Mouse (Mus musculus): Measurements from ENCODE around the gene Oip5. TPM values are rescaled to one million over a fixed set of nuclear protein-coding genes. Genes with fewer than 3 reads are reported as not detected.
"Not testable (repeated sequence)": the region's sequence is repeated elsewhere in the genome, so short reads cannot be mapped to it uniquely, and the experiment has no call there.

Oip5 gene
- 6.6 and 7.5 TPM in 2 replicates for polyA plus RNA-seq (2015; fragmentation: Nextera tagmentation; extraction: Ambion mirVana)

DNA sequence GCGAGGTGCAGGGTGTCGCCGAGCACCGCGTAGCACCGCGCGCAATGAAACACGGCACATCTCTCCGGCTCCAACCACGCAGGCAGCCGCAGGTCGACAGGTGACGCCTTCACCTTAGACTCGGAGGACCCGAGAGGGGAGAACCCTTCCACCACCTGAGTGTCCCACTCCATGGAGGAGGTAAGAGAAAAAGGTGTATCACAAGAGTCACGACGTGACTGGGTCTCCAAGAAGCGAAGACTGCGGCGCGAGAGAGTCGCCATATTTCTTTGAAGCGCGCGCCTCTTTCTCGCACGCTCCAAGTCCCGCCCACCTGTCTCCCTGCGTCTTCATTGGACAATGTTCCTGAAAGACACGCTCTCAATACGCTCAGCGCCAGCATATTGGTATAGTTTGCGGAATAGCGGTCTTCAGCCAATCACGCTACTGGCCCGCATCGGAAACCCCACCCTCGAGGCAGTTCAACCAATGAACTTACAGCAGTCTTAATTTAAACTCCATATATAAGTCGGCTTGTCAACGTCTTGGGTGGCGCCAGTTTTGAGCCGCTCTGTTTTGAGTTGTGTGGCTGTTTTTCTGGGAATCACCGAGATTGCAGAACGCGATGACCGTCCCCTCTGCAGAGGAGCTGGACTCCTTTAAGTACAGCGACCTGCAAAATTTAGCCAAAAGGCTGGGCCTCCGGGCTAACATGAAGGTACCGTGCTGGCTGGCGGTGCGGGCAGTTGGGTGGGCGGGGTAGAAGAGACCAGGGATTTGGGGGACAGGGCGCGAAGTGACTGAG, at the start of gene Oip5, which contains the start of gene Nusap1:
TSS of gene Oip5 (minus strand) at position 271 of the 784 bp plus-strand sequence.
TSS of gene Nusap1 (plus strand) at position 100 of the 784 bp plus-strand sequence.
- Histone ChIP-seq H3K27me3 (no peaks in the 10 kb centered on the region), H3K27ac (replicated peaks) (no peak within 1 kb of the TSS)

DNA sequence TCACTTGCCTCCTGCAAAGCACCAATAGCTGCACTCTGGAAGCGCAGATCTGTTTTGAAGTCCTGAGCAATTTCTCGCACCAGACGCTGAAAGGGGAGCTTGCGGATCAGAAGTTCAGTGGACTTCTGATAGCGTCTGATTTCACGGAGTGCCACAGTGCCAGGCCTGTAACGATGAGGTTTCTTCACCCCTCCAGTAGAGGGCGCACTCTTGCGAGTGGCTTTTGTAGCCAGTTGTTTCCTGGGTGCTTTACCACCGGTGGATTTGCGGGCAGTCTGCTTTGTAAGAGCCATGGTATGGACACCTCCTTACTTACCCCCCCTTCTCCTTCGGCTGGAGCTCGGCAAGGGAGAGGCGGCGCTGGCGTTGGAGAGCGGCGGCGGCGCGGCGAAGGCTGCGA, 47.5 kb upstream of the Oip5 start:
- peaks cover 13% of the 10 kb centered on the region for H3K4me1 ChIP-seq (replicated peaks)
- H3K4me2 ChIP-seq; H3K36me3 ChIP-seq; ATAC-seq (ENCODE audit: low FRiP score, low read depth); H3K9me3 ChIP-seq; H3K27ac ChIP-seq (replicated peaks); H3K9ac ChIP-seq; H3K27me3 ChIP-seq; H3K4me3 ChIP-seq: not testable (repeated sequence)
- WGBS: 74% methylated on average over 22 of the region's 23 CpGs

More for the DNA sequence above, at the start of gene Oip5, which contains the start of gene Nusap1:
- Histone ChIP-seq H3K9me3 (no peaks in the 10 kb centered on the region), H3K4me3 (peak within 1 kb of the TSS; percentile 56), H3K4me2 (peak within 1 kb of the TSS; percentile 96), H3K4me1 (replicated peaks) (peaks cover 11% of the 10 kb centered on the region), H3K9ac (peak within 1 kb of the TSS; percentile 46), H3K36me3 (no peaks in the 10 kb centered on the region)
- peak; percentile 100 for ATAC-seq (ENCODE audit: low FRiP score, low read depth)
- under 1% methylated on average over 55 of the region's 55 CpGs for WGBS

DNA sequence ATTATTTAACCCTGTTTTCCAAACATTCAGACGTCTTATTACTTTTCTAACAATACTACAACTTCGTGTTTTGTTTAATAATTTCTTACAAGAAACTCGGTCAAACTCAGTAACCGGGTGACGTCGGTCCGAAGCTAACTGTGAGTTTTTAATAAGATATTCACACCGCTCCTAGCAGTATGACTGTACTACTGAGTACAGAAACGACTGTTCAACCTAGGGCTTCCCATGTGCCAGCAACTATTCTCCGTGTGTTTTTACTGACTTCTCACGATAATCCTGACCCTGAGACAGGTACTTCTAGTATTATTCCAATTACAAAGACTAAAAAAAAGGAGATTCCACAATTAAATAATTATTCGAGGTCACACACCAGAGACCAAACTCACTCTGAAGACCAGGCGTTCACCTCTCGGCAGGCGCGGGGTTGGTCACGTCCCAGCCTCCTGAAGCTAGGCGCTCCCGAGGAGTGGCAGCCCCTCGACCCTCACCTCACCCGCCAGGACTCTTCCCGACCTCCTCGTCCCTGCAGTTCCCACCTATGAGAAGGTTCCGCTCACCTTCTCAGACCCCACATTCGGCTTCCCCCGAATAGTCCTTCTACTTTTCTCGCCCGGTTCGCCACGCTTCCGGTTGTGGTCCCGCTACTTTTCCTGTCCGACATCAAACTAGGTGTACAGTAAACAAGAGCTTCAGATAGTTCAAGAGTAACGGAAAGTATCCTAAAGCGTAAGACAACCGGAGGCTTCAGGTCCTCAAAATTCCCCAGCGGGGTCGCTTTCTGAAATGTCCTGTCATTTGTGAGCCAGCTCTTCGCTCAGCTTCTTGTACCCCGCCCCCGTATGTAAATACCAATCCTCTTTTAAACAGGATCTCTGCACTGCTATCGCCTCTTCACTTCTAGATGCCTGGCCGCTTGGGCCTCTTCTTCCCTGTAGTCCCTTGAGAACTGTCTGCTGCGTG, 44.2 kb upstream of the Oip5 start, which contains the start of gene Ndufaf1:
TSS of gene Ndufaf1 (minus strand) at position 608 of the 963 bp plus-strand sequence.
- H3K4me3 ChIP-seq: peak within 1 kb of the TSS; percentile 94
- H3K4me1 ChIP-seq (replicated peaks): peaks cover 13% of the 10 kb centered on the region
- WGBS: 2% methylated on average over 44 of the region's 44 CpGs
- H3K36me3 ChIP-seq: peaks cover 19% of the 10 kb centered on the region
- peak within 1 kb of the TSS; percentile 83 for H3K4me2 ChIP-seq
- H3K27ac ChIP-seq (replicated peaks): 0 out of 2 replicates have a peak within 1 kb of the TSS, but pooled peaks have one; percentile 44
- no peaks in the 10 kb centered on the region for H3K9me3 ChIP-seq
- H3K9ac ChIP-seq: peak within 1 kb of the TSS; percentile 88
- no peaks in the 10 kb centered on the region for H3K27me3 ChIP-seq
- ATAC-seq (ENCODE audit: low FRiP score, low read depth): peak; percentile 85

DNA sequence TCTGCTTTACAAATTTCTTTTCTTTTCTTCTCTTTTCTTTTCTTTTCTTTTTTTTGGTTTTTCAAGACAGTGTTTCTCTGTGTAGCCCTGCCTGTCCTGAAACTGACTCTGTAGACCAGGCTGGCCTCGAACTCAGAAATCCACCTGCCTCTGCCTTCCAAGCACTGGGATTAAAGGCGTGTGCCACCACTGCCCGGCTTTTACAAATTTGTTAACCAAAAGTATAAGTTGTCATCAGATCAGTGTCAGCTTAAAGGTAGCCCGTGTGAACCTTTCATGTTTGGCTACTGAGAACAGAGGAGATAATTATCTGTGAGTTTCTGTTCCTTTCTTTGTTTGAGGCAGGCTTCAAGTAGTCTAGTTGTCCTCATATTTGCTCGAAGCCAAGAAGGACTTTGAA, 26.0 kb upstream of the Oip5 start:
- WGBS: 92% methylated on average over 5 of the region's 5 CpGs
- H3K27me3 ChIP-seq: no peaks in the 10 kb centered on the region
- H3K9me3 ChIP-seq: no peaks in the 10 kb centered on the region
- H3K4me3 ChIP-seq: no peak overlapping the region
- H3K27ac ChIP-seq (replicated peaks): no peak overlapping the region
- no peaks in the 10 kb centered on the region for H3K36me3 ChIP-seq
- no peaks in the 10 kb centered on the region for H3K4me1 ChIP-seq (replicated peaks)
- H3K4me2 ChIP-seq: no peak overlapping the region
- ATAC-seq (ENCODE audit: low FRiP score, low read depth): no peak
- H3K9ac ChIP-seq: no peak overlapping the region

DNA sequence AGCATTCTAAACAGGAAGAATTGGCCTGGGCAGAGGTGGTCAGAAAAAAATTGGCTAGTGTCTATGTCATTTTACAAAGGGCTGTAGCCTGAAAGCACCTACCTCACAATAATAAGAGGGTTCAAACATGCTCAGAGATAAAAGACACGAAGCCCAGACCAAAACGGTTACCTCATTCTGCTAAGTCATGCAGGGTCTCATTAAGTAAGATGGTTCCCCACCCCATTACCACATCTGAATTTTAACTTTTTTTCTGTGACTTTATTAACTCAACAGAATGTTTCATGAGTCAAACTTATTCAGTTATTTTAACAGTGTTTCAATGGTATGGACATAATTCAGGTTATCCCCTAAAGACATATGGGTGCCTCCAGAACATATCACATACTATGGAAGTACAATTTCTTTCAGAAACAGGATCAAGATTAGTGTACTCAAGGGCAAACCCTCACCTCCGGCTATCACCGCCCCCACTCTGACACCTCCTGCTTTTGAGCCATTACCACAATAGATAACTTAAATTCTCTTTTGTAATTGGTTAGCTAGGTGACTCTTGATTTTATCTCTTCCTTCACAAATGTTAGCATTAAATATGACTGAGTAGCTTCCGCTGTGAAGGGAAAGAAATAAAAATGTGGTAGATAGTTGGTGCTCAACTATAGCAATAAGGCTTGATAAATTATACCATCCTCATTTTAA, 23.1 kb upstream of the Oip5 start:
- H3K27me3 ChIP-seq: no peaks in the 10 kb centered on the region
- 99% methylated on average over 5 of the region's 5 CpGs for WGBS
- no peak overlapping the region for H3K9ac ChIP-seq
- no peaks in the 10 kb centered on the region for H3K4me1 ChIP-seq (replicated peaks)
- no peak overlapping the region for H3K4me3 ChIP-seq
- H3K9me3 ChIP-seq: no peaks in the 10 kb centered on the region
- H3K27ac ChIP-seq (replicated peaks): no peak overlapping the region
- H3K4me2 ChIP-seq: no peak overlapping the region
- ATAC-seq (ENCODE audit: low FRiP score, low read depth): no peak
- H3K36me3 ChIP-seq: no peaks in the 10 kb centered on the region

DNA sequence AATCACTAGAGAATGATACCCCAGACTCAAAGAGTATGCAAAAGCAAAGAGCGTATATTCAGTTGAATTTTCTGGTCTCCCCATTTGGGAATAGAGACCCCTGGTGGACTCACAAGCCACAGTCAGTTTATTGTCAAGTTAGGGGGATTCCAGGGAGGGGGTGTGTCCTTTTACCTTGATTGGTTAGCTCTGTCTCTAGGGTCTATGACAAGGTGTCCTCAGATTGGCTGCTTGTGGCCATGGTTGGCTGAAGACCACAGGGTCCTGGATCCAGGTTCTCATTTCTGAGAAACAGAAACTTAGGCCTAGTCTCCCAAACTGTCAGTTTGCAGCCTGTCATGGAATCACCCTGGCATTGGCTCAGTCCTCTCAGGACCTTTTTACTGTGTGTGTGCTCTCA, 18.5 kb upstream of the Oip5 start:
- Histone ChIP-seq H3K36me3 (no peaks in the 10 kb centered on the region), H3K27me3 (no peaks in the 10 kb centered on the region), H3K4me3 (no peak overlapping the region), H3K9ac (no peak overlapping the region), H3K27ac (replicated peaks) (no peak overlapping the region), H3K4me2 (no peak overlapping the region), H3K4me1 (replicated peaks) (no peaks in the 10 kb centered on the region), H3K9me3 (no peaks in the 10 kb centered on the region)
- 74% methylated on average over 1 of the region's 1 CpGs for WGBS
- ATAC-seq (ENCODE audit: low FRiP score, low read depth): no peak

DNA sequence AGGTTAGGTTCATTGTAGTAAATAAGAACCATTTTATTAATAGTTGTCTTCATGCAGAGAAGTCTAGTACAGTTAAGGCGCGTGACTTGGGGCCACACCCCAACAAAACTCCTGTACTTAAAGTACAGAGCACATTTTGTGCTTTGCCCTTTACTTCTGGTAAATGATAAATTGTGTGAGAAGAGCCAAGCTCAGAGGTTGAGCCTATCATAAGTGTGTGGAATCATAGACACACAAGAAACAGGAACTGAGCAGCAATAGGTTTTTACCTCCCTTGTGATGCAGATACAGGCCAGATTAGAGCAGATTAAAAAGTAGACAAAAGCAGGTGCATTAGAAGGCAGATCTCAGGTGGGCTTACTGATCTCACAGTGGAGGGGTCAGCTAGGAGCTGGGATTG, 3.0 kb upstream of the Oip5 start:
- no peaks in the 10 kb centered on the region for H3K27me3 ChIP-seq
- H3K27ac ChIP-seq (replicated peaks): no peak overlapping the region
- ATAC-seq (ENCODE audit: low FRiP score, low read depth): no peak
- H3K4me3 ChIP-seq: no peak overlapping the region
- no peak overlapping the region for H3K9ac ChIP-seq
- 99% methylated on average over 2 of the region's 2 CpGs for WGBS
- no peaks in the 10 kb centered on the region for H3K9me3 ChIP-seq
- peaks cover 11% of the 10 kb centered on the region for H3K4me1 ChIP-seq (replicated peaks)
- no peak overlapping the region for H3K4me2 ChIP-seq
- no peaks in the 10 kb centered on the region for H3K36me3 ChIP-seq

DNA sequence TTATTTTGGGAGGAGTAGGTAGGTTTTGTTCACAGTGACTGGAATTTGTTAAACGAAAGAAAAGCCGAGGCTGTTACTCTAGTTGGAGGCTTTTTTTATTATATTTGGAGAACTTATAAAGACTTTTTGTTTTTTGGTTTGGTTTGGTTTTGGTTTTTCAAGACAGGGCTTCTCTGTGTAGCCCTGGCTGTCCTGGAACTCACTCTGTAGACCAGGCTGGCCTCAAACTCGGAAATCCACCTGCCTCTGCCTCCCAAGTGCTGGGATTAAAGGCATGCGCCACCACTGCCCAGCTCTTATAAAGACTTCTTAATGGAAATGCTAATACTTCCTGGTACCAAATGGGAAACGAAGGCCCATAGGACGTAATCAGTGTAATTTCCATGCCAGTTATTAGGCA, 733 bp upstream of the Oip5 start:
- H3K27ac ChIP-seq (replicated peaks); H3K9me3 ChIP-seq; ATAC-seq (ENCODE audit: low FRiP score, low read depth); H3K36me3 ChIP-seq; H3K27me3 ChIP-seq: not testable (repeated sequence)
- Histone ChIP-seq H3K4me3 (peak overlapping the region; percentile 56), H3K9ac (0 out of 2 replicates have a peak overlapping the region, but pooled peaks have one; percentile 27), H3K4me1 (replicated peaks) (peaks cover 11% of the 10 kb centered on the region), H3K4me2 (peak overlapping the region; percentile 96)
- 11% methylated on average over 6 of the region's 6 CpGs for WGBS

DNA sequence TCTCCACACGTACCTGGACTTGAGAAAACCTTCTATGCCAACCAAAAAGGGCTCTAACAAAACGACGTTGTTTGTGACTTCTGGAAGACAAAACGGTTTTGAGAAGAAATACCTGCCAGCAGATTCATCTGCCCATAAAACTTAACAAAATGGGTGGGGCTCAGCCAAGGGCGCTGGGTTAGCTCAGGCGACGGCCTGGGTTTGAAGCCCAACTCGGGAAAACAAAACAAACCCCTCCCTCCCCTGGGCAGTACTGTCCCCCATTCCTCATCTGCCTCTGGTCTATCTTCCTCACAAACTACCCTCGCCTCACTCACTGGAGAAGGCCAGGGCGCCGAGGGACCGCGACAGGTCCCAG, 449 bp downstream of the Oip5 start:
- H3K27me3 ChIP-seq: no peaks in the 10 kb centered on the region
- H3K4me3 ChIP-seq: peak overlapping the region; percentile 56
- no peaks in the 10 kb centered on the region for H3K9me3 ChIP-seq
- H3K9ac ChIP-seq: peak overlapping the region; percentile 46
- H3K4me1 ChIP-seq (replicated peaks): peaks cover 11% of the 10 kb centered on the region
- H3K36me3 ChIP-seq: no peaks in the 10 kb centered on the region
- under 1% methylated on average over 13 of the region's 13 CpGs for WGBS
- H3K4me2 ChIP-seq: peak overlapping the region; percentile 96
- ATAC-seq (ENCODE audit: low FRiP score, low read depth): no peak
- H3K27ac ChIP-seq (replicated peaks): no peak overlapping the region

DNA sequence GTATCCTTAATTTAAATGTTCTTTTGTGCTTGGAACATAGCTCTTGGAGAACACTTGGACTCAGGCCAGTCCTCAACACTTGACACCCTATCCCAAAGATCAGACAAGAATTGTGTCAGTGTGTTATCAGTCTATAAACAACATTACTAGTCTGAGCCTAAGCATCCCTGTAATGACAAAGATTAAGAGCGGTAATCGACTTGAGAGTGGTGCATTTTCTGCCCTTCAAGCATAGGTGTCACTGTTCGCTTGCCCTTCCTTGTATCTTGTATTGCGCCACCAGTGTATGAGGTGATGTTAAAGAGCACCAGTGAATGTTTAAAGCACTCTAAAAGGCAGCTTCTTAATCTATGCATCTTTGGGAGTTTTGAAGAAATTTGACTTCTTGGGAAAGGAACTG, 11.2 kb downstream of the Oip5 start:
- no peak for ATAC-seq (ENCODE audit: low FRiP score, low read depth)
- peaks cover 30% of the 10 kb centered on the region for H3K36me3 ChIP-seq
- no peak overlapping the region for H3K27ac ChIP-seq (replicated peaks)
- WGBS: 94% methylated on average over 4 of the region's 4 CpGs
- H3K27me3 ChIP-seq: no peaks in the 10 kb centered on the region
- no peak overlapping the region for H3K4me2 ChIP-seq
- H3K9ac ChIP-seq: no peak overlapping the region
- H3K9me3 ChIP-seq: no peaks in the 10 kb centered on the region
- H3K4me3 ChIP-seq: no peak overlapping the region
- H3K4me1 ChIP-seq (replicated peaks): peaks cover 4% of the 10 kb centered on the region; the same call in 1 of the 2 replicates

DNA sequence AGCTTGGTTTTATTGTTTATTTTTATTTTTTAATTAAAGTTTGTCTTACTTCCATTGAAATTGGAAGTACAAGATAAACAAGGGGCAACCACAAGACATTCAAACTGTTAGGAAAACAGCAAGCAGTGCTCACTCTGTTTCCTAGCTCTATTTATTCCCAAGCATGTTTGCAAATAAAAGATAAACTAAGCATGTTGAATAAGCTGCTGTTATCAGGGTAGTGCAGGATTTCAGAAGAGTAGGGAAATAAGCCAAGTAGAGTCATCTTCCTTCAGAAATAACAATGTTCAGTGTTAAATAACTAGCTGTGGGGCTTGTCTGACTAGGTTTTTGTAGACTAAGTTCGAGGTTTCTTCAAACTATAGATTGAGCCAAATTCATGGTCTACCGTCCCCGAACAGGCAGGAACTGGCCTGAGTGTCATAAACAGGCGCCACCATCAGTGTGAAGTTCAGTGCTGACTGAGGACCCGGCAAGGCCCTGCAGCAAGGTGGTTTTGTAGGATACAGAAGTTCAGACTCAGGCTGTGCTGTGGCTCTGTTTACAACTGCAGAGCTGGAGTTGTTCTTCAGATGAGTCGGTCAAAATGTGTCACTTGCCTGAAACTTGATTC, 12.8 kb downstream of the Oip5 start:
- Histone ChIP-seq H3K27ac (replicated peaks) (no peak overlapping the region), H3K9me3 (no peaks in the 10 kb centered on the region), H3K4me3 (no peak overlapping the region), H3K36me3 (peaks cover 35% of the 10 kb centered on the region), H3K9ac (no peak overlapping the region), H3K27me3 (no peaks in the 10 kb centered on the region), H3K4me1 (replicated peaks) (peaks cover 14% of the 10 kb centered on the region), H3K4me2 (no peak overlapping the region)
- ATAC-seq (ENCODE audit: low FRiP score, low read depth): no peak
- 95% methylated on average over 6 of the region's 6 CpGs for WGBS
